Mouse (Mus musculus) C2C12 (cell line): ENCODE measurements at regions not wholly inside any gene's neighbourhood (a gene's known extent, or its start where the extent isn't known, plus 50 kb on each side); places are given as distances from the start of the nearest gene placed in this dataset.

ENCODE experiments used
- H3K27me3 ChIP-seq: one replicate; pipeline ENCODE4 v1.6.1; 2011; ENCODE audit not compliant: control insufficient read depth, insufficient read depth, insufficient read length
- H3K36me3 ChIP-seq: one replicate; pipeline ENCODE4 v1.6.1; 2011; ENCODE audit not compliant: control insufficient read depth, insufficient read depth
- H3K4me3 ChIP-seq: one replicate; pipeline ENCODE4 v1.5.1; 2011; ENCODE audit warnings: mild to moderate bottlenecking, control low read depth; ENCODE audit not compliant: poor library complexity, insufficient read depth, severe bottlenecking
- H3K79me2 ChIP-seq: one replicate; pipeline ENCODE4 v1.6.1; 2011; ENCODE audit not compliant: control insufficient read depth, insufficient read depth
- H3K79me3 ChIP-seq: one replicate; pipeline ENCODE4 v1.6.1; 2011; ENCODE audit warnings: low read depth, control low read depth
- H3ac ChIP-seq: one replicate; pipeline ENCODE3; 2011; ENCODE audit warnings: low read depth; ENCODE audit not compliant: control insufficient read depth, insufficient read length
- CEBPB ChIP-seq: IDR thresholded peaks from one replicate; pipeline ENCODE4 v1.6.1; 2011; ENCODE audit warnings: low read depth, mild to moderate bottlenecking, control low read depth, moderate library complexity
- CTCF ChIP-seq: IDR thresholded peaks from one replicate; pipeline ENCODE4 v1.5.1; 2011; ENCODE audit not compliant: control insufficient read depth, insufficient read depth, insufficient read length
- FOSL1 ChIP-seq: IDR thresholded peaks from one replicate; pipeline ENCODE4 v1.8.0; 2011; ENCODE audit warnings: mild to moderate bottlenecking, low read length; ENCODE audit not compliant: poor library complexity, insufficient read depth, severe bottlenecking
- MAX ChIP-seq: IDR thresholded peaks from one replicate; pipeline ENCODE4 v1.6.1; 2011; ENCODE audit warnings: mild to moderate bottlenecking, control low read depth
- MYOD1 ChIP-seq: IDR thresholded peaks from one replicate; pipeline ENCODE4 v1.6.1; 2011; ENCODE audit warnings: low read depth; ENCODE audit not compliant: control insufficient read depth, insufficient read length
- MYOG ChIP-seq: IDR thresholded peaks from one replicate; pipeline ENCODE4 v1.6.1; 2011; ENCODE audit not compliant: control insufficient read depth, insufficient read length; ENCODE audit errors: extremely low read depth
- USF1 ChIP-seq: IDR thresholded peaks from one replicate; pipeline ENCODE4 v1.6.1; 2011; ENCODE audit warnings: low read depth, mild to moderate bottlenecking, control low read depth, moderate library complexity

DNA sequence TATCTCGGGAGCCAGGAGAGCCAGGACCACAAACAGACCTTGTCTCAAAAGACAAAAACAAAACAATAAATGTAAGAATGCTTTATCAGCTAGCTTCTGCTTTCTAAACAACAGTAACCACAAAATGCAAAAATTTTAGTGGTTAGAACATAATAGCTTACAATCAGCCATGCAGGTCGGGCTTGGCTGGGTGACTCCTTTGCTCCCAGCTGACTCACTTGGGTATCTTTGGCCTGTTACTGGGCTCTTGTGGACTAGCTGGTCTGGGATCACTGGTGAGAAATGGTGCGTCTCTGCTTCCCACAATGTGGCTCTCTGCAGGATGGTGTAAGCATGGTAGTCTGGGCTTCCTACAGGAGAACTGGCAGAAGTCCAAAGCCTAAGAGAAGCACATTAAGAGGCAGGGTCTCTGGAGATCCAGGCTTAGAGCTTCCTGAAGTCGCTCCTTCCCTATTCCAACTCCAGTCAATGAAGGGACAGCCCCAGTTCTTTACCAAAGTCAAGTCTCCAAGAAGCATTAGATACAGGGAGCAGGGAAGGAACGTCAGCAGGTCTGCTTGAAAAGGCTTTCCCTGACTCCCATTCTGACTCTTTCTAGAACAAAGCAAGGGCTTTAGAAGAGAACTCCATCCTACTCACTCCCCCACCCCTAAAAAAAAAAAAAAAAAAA lies 96.0 kb upstream of the Mgme1 start:
- Histone ChIP-seq H3K36me3 (no peaks in the 10 kb centered on the region), H3K79me2 (no peaks in the 10 kb centered on the region), H3ac (no peak overlapping the region), H3K27me3 (no peaks in the 10 kb centered on the region), H3K4me3 (no peak overlapping the region), H3K79me3 (no peaks in the 10 kb centered on the region)
- TF ChIP-seq FOSL1: no peak
- TF ChIP-seq MYOG: no peak
- no peak for TF ChIP-seq MAX
- no peak for TF ChIP-seq USF1
- TF ChIP-seq MYOD1: no peak
- no peak for TF ChIP-seq CTCF
- no peak for TF ChIP-seq CEBPB

DNA sequence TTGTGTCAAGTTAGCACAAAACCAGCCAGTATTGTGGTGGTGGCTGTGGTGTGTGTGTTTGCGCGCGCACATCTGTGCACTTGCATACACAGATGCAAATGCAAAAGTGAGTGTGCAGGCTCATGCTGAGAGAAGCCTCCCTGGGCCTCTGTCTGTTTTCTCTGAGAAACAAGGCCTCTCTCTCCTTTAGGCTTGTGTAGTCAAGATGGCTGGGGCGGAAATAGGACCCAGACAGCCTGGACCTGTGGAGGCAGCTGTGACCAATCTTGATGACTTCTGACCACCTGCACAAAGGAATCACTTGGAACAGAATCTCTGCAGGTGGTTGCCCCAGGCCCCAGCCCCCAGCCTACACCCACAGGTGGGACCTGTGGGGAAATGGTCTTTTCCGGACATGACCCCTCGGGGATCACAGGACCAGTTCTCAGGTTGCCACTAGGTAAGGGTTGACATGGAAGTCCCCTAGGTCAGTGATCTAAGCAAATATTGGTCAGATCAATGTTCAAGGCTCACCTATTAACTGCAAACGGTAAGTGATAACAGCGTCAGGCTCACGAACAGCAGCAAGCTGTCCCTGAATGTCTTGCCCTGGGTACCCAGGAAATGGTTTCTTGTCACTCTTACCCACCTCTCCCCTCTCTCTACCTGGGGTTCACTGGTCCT lies 93.8 kb upstream of the Mgme1 start:
- TF ChIP-seq FOSL1 (no peak), MYOD1 (no peak), MYOG (no peak), MAX (no peak), USF1 (no peak), CEBPB (no peak), CTCF (no peak)
- Histone ChIP-seq H3K79me3 (no peaks in the 10 kb centered on the region), H3K36me3 (no peaks in the 10 kb centered on the region), H3K27me3 (no peaks in the 10 kb centered on the region), H3K79me2 (no peaks in the 10 kb centered on the region), H3K4me3 (no peak overlapping the region), H3ac (no peak overlapping the region)

DNA sequence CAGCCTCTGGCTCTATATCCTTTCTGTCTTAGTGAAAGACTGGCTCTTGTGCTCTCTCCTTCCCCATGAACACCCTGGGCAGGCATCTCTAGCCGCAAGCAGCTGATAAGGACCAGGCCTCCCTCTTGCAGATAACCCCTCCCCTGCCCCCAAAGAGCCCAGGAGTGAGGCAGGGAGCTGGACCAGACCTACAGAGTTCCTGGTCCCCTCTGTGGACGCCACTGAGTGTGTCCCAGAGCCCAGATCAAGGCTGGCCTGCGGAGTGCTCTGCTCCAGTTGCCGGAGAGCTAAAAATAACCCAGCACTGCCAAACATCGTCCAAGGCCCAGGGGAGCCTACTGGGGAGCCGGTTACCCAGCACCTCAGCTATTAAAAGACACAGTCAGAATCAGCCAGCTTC lies 93.2 kb upstream of the Mgme1 start:
- no peaks in the 10 kb centered on the region for H3K79me2 ChIP-seq
- no peak overlapping the region for H3ac ChIP-seq
- no peaks in the 10 kb centered on the region for H3K79me3 ChIP-seq
- H3K4me3 ChIP-seq: no peak overlapping the region
- H3K36me3 ChIP-seq: no peaks in the 10 kb centered on the region
- H3K27me3 ChIP-seq: no peaks in the 10 kb centered on the region
- TF ChIP-seq USF1 (no peak), CTCF (no peak), MYOD1 (no peak), FOSL1 (no peak), CEBPB (no peak), MYOG (no peak), MAX (no peak)

DNA sequence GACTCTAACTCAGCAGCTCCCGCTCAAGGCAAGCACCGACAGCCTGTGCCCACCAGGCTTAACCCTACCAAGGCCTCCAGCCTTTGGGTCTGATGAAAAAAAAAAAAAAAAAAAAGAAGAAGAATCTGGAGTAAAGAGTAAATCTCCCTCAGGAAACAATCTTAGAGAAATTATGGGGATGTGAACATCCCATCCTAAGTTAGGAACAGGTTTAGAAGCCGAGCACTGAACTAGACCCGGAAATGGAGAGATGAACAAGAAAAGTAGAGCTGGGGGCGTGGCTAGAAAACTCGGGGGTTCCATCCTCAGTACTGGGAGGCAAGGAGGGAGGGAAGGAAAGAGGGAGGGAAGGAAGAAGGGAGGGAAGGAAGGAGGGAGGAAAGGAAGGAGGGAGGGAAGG lies 92.5 kb upstream of the Mgme1 start:
- no peak overlapping the region for H3K4me3 ChIP-seq
- no peak overlapping the region for H3ac ChIP-seq
- H3K79me2 ChIP-seq: no peaks in the 10 kb centered on the region
- H3K27me3 ChIP-seq: no peaks in the 10 kb centered on the region
- no peaks in the 10 kb centered on the region for H3K36me3 ChIP-seq
- H3K79me3 ChIP-seq: no peaks in the 10 kb centered on the region
- no peak for TF ChIP-seq FOSL1
- no peak for TF ChIP-seq CTCF
- no peak for TF ChIP-seq CEBPB
- TF ChIP-seq MYOD1: no peak
- no peak for TF ChIP-seq MYOG
- TF ChIP-seq MAX: no peak
- no peak for TF ChIP-seq USF1

DNA sequence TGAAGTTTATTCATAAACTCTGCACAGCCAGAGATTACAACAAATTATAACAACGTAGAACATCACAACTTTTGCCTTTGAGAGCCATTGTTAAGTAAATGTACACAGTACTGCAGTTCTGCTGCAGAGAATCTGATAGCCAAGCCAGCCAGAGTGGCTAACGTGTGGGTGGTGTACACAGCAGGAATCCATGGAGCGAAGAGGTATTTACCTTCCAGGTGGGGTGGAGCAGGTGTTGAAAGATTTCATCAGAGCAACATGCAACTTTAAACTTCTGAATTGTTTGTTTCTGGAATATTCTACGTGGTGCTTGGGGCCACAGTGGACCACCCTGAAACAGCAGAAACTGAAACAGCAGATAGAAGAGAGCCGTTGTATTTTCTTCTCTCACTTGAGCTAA lies 88.4 kb upstream of the Mgme1 start:
- H3K36me3 ChIP-seq: no peaks in the 10 kb centered on the region
- no peak overlapping the region for H3ac ChIP-seq
- H3K79me2 ChIP-seq: no peaks in the 10 kb centered on the region
- no peaks in the 10 kb centered on the region for H3K79me3 ChIP-seq
- no peak for TF ChIP-seq CTCF
- TF ChIP-seq MYOD1: no peak
- no peak for TF ChIP-seq MYOG
- TF ChIP-seq USF1: no peak
- no peak for TF ChIP-seq CEBPB
- no peak for TF ChIP-seq MAX
- TF ChIP-seq FOSL1: no peak
- no peaks in the 10 kb centered on the region for H3K27me3 ChIP-seq
- H3K4me3 ChIP-seq: no peak overlapping the region
